Mouse (Mus musculus) heart, postnatal 0 days (tissue): ENCODE results near the gene Pten.

Source experiments
- CTCF ChIP-seq: IDR thresholded peaks from 2 replicates; pipeline ENCODE4 v1.5.1; 2016; ENCODE audit warnings: antibody characterized with exemption, control low read depth, low read depth
- EP300 ChIP-seq: IDR thresholded peaks from 2 replicates; pipeline ENCODE4 v1.6.1; 2016; ENCODE audit warnings: antibody characterized with exemption, low read depth

DNA sequence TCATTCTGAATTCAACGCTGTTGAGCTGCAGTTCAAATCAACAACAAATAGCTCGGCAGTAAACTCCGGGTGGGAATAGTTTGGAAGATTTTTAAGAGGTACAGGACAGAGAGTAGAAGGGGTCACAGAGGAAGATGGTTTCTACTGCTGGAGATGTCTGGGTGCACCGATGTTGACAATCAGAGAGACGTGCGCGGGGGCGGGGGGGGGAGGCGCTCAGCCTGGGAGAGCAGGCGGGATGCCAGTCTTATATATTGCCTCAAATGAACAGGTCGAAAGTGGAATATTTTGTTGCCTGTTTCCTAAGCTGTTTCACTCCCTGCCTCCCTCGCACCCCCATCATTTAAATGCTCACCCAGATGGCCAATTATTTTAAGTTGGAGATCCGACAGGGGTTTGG is 109.5 kb downstream of the Pten start:
- no peak for TF ChIP-seq CTCF
- TF ChIP-seq EP300: no peak
